Mouse (Mus musculus): ENCODE data around the gene Thsd4.

The Thsd4 gene

GRCm38 (mm10) chr9:60454406-60455076, 67.3 kb downstream of the Thsd4 start:
- DNase-seq: no peak

GRCm38 (mm10) chr9:60449498-60449897, 72.3 kb downstream of the Thsd4 start:
- DNase-seq: no peak

- DNase-seq: no peak
Measured at GRCm38 (mm10) chr9:60445821-60446220, 76.0 kb downstream of the Thsd4 start.

GRCm38 (mm10) chr9:60441274-60441902, 80.5 kb downstream of the Thsd4 start:
- DNase-seq: peak in 1 of 2 experiments; percentile 33

- DNase-seq: no peak
Measured at GRCm38 (mm10) chr9:60440506-60440905, 81.3 kb downstream of the Thsd4 start.

- peak; percentile 44 to 51 for DNase-seq
Measured at GRCm38 (mm10) chr9:60436246-60436645, 85.6 kb downstream of the Thsd4 start.

- DNase-seq: no peak
Measured at GRCm38 (mm10) chr9:60434093-60434492, 87.8 kb downstream of the Thsd4 start.

- DNase-seq: no peak
Measured at GRCm38 (mm10) chr9:60431924-60432323, 89.9 kb downstream of the Thsd4 start.

GRCm38 (mm10) chr9:60430017-60430416, 91.8 kb downstream of the Thsd4 start:
- no peak for DNase-seq

- DNase-seq: no peak
Measured at GRCm38 (mm10) chr9:60414076-60414755, 107.6 kb downstream of the Thsd4 start.

- DNase-seq: peak; percentile 50 to 66
Measured at GRCm38 (mm10) chr9:60410872-60411635, 110.8 kb downstream of the Thsd4 start.

GRCm38 (mm10) chr9:60407374-60407773, 114.5 kb downstream of the Thsd4 start:
- no peak for DNase-seq

GRCm38 (mm10) chr9:60405777-60406176, 116.1 kb downstream of the Thsd4 start:
- DNase-seq: no peak

GRCm38 (mm10) chr9:60402681-60403080, 119.2 kb downstream of the Thsd4 start:
- DNase-seq: no peak

GRCm38 (mm10) chr9:60400001-60400400, 121.8 kb downstream of the Thsd4 start:
- no peak for DNase-seq

- no peak for DNase-seq
Measured at GRCm38 (mm10) chr9:60398073-60398472, 123.8 kb downstream of the Thsd4 start.

GRCm38 (mm10) chr9:60396096-60396495, 125.8 kb downstream of the Thsd4 start:
- no peak for DNase-seq

GRCm38 (mm10) chr9:60392916-60393315, 128.9 kb downstream of the Thsd4 start:
- DNase-seq: no peak

- no peak for DNase-seq
Measured at GRCm38 (mm10) chr9:60384751-60385150, 137.1 kb downstream of the Thsd4 start.

- DNase-seq: peak; percentile 7 to 15
Measured at GRCm38 (mm10) chr9:60382941-60383340, 138.9 kb downstream of the Thsd4 start.

- no peak for DNase-seq
Measured at GRCm38 (mm10) chr9:60382526-60382925, 139.3 kb downstream of the Thsd4 start.

GRCm38 (mm10) chr9:60381010-60381409, 140.8 kb downstream of the Thsd4 start:
- DNase-seq: no peak

GRCm38 (mm10) chr9:60380550-60380949, 141.3 kb downstream of the Thsd4 start:
- no peak for DNase-seq
